Mouse (Mus musculus) bone marrow macrophage, adult 2 months (primary cell): Measurements from ENCODE around the gene Gnai3.

Source experiments
- CTCF ChIP-seq: IDR thresholded peaks from 2 replicates; pipeline ENCODE4 v1.5.1; 2012; ENCODE audit warnings: low read depth, mild to moderate bottlenecking, low read length, moderate library complexity
- POLR2A ChIP-seq: IDR thresholded peaks from 2 replicates; pipeline ENCODE4 v1.6.1; 2012; ENCODE audit warnings: mild to moderate bottlenecking, low read depth, low read length, borderline replicate concordance

- no peak for TF ChIP-seq CTCF
- TF ChIP-seq POLR2A: no peak
Measured at GRCm38 (mm10) chr3:108082251-108082875, 63.6 kb downstream of the Gnai3 start.
